Mouse (Mus musculus): ENCODE results near the gene Izumo1r.

The Izumo1r gene

DNA sequence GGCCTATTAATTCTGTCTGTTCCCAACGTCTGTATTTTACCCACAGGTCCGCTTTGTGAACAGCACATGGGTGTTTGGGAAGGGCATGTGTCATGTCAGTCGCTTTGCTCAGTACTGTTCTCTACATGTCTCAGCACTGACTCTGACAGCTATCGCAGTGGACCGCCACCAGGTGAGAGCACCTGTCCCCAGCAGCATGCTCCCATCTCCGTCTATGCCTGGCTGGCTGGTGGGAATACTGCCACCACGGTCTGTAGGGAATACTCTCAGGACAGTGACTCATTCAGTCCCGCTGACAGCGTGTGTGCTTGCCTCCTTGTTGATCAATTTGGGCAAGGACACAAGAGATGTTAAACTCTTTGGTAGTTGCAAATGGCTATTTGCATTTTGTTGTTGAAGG, 39.0 kb downstream of the Izumo1r start:
- DNase-seq: no peak

DNA sequence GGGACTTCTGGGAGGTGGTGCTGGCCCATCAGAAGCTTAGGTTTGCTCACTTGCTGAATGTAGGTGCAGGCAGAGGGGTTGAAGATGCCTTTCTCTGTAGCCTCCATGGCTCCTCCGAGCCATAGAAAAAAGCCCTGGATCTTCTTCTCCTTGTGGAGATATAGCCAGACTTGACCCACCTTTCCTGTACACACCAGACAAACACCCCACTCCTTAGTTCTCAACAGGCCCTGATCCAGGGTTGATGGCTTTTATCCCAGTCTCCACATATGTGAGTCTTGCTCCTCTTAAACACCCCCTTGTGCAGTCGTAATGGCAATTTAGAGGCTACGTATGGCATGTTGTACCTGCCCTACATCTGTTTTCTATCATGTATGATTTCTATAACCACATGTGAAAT, 40.6 kb downstream of the Izumo1r start:
- DNase-seq: no peak

DNA sequence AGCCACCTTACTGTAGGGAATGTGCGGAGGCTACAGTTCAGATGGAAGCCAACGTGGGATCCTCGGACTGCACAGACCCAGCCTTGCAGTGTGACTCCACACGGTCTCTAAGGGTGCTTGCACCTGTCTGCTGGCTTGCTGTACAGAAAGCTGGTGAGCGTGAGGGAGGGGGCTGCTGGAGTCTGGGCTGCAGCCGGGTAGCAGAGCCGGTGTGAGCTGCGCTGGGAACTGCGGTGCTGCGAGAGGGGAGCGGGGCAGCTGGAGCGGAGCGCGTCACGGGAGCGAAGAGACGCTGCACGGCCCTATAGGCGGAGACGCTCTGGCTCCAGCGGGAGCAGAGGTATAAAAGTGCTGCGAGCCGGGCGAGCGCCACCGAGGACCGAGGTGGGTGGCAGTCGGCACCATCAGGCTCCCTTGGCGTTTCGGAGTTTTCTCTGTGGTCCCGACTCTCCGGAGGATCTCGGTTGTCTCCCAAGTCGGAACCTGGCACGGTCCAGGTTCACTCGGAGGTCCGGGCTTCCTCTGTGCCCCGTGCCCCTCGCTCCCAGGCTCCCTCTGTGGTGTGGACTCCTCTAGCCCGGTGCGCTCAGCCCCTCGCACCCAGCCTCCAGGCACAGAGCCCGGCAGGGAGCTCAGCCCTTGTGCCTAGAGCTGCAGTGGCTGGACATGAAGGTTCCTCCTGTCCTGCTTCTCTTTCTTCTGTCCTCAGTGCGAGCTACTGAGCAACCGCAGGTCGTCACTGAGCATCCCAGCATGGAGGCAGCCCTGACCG, 43.7 kb downstream of the Izumo1r start, which contains the start of gene Gpr83:
TSS of gene Gpr83 (plus strand) at position 343 of the 772 bp plus-strand sequence.
- peak; percentile 14 for DNase-seq

DNA sequence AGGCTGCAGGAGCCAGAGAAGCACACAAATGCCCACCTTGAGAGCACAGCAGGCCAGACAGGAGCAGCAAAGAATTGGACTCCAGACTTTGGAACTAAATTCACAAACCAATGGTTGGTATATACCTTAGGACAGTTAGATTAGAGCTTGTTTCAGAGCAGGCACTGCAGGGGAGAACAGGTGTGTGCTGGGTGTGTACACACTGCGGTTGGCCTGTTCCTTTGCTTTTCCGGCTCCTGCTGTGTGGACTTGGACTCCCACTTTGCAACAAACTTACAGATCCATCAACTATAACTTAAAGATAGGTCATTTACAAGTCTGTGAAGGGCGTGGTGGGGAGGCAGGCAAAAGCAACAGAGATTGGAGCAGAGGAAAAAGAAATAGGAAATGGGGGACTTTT, 45.0 kb downstream of the Izumo1r start:
- DNase-seq: no peak

DNA sequence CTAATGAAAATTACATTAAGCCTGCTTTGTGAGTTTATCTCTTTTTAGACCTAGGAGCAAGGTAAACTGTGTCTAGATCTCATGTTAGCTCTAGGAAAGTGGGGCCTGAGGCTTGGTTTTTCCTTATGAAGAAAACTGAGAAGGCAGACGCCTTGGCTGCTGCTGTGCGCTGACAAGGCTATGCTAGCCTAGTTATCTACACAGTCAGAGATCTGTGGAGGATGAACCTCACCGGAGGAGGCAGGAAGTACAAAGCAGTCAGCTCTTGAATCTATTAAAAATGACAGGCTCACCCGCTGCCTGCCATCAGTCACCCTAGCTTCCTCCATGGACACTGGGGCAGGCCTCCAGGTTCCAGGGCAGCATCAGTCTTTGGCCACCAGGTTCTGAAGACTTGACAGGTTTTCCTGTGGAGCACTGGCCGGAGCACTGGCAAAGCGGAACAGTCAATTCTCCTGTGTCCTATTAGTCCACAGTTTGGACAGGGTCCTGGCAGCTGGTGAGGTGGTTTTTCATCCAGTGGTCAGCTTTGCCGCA, 45.5 kb downstream of the Izumo1r start:
- peak; percentile 29 for DNase-seq

DNA sequence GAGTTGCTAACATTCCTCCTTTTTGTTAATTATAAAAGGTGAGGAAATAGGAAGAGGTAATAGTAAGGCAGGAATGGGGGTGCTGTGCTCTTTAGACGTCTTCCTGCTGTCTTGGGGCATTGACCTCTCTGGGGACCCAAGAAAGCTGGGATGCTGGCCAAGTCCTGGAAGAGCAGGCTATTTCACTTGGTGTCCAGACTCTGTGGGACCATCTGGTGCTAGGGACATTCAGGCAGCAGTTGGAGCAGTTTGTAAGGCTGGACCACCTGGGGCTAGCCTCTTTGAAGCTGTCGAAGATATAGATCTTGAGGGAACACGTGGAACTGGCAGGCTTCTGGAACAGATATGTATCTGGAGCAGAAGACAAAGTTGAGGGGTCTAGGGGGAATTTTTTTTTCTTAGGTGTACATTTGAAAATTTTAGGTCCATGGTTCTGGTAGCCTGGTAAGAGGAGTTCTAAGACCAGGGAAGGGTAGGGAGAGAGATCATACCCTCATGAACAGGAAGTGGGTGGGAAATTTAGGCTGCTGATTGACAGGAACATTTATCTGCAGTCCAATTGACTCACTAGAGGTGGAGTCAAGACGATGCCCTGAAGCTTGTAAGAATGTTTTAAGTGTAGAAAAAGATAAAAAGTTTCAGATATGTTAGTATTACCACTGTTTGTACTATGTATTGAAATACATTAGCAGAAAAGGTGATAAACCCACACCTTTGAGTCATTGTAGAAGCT, 46.7 kb downstream of the Izumo1r start:
- DNase-seq: no peak

DNA sequence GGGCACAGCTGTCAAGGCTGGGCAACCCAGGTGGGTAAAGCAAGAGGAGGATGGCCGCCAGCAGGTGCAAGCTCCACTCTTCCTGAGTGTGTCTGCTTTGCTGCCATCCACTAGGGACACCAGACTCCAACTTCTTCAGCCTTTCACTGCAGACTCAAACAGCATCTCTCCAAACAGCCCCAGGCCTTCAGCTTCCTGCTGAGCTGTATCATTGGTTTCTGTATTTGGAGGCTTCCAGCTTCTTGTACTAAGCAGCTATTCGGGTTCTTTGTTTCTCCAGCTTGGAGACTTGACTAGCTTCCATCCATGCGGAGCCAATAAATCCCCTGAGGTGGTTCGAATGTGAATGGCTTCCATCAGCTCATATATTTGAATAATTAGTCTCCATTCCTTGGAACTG, 49.2 kb downstream of the Izumo1r start:
- no peak for DNase-seq

DNA sequence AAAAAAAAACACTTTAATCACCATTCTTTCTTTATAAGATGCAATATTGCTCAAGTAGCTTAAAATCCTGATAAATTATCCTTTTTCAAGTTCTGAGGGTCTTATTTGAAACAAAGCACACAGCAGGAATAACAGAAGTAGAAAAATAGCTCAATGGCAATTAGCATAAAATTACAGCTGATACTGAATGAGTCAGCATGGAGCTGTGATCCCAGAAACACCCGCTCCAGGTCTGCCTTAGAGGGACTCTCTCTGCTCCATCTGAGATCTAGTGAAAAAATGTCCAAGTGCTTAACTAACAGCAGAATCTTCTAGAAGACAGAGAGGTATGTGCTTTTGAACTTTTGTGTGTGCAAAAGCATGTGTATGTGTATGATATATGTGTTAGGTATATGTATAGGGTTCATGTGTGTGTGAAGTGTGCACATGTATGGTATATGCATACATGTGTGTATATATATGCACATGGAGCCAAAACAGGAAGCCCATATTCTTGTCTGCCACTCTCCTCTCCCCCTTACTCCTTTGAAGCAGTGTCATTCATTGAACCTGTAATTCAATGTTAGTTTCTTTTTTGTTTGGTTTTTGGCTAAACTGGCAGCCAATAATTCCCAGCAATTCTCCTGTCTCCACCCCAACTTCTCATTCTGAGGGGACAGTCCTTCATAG, 55.3 kb downstream of the Izumo1r start:
- DNase-seq: no peak

DNA sequence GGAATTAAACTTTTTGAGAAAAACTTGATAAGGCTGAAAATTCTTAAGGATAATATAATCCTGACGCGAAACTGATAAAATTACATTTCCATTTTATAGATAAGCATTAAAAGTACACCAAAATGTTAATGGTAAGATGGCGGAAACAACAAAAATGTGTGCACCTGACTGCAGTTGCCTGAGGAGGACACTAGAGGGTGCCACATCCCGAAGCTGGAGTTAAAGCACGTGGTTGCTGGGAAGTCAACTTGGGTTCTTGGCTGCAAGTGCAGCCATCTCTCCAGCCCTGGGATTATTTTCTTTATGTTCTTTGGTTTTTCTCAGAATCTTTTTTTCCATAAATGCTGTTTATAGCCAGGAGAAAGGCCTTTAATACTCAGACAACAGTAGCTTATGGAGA, 57.3 kb downstream of the Izumo1r start:
- DNase-seq: no peak

DNA sequence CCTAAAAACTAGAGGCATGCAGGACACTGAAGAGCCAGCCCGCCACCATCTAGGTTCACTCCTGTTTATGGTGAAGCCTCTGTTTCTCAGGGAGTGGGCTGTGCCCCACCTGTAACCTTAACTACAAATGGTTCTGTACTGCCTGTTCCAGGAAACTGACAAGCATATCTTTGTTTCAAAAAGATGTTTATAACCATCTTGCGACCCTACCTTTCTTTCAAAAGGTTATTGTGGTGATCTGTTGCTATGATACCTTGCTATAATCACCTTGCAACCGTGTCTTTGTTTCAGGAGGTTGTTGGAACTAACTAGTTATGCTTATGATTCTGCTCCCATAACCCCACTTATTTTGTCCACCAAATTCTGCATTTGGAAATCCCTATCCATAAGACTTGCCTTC, 59.8 kb downstream of the Izumo1r start:
- DNase-seq: no peak

DNA sequence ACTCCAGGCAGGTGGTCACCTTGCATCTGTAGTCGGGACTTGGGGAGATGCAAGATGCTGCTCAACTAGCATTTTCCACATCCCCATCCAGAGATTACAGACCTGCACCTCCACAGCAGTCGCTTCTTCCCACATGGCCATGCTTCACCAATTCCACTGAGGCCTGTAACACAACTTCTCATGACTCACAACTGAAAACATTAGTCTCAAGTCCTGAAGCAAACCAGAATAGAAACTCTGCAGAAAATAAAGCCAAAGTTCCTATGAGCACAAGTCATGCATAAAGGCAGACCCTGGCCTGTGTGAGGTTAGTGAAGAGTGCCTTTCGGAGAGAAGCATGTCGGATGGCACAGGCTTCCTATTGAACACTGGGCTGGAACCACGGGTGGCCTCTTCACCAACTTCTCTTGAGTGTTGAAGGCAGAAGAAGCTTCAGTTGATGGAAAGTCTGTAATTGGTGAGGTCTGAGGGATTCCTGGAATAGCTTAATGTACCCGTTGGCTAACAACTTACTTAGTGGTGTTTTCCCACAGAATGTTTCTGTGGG, 60.4 kb downstream of the Izumo1r start:
- DNase-seq: no peak

DNA sequence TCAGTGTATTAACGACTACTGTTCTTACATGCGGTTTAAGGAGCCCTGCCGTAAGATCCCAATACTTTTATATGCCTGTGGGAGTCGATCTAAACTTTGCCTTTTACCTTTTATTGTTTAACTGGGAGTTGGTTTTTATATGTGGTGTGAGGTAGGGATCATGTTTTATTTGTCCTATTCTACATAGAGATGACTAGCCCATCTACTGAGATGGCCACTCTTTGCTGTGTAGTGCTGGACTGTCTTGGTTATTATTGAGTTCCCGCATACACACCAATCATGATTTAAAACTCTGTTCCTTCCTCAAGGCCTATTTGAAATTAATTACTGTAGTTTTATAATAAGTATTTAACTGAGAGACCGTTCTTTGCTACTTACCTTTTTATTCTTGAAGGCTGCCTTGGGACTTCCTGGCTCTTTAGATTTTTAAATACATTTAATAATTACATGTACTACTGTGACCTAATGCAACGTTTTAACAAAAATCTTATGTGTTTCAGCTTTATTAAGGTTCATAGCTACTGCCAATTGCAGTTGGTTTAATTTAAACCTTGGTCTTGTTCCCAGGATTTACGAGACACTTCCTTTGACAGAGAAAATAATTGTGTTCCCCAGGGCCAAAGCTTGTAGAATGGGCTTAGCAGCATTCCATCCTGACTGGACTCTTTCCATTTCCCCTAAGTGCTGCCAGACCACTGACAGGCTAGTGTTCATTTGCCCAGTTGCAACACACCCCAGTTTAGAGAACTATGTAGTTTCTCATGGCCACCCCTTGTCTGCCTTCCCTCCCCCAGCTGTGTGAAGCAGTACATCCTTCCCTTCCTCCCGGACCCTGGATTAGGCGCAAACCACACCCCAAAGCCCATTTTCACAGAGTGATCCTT, 61.6 kb downstream of the Izumo1r start:
- DNase-seq: peak; percentile 67

DNA sequence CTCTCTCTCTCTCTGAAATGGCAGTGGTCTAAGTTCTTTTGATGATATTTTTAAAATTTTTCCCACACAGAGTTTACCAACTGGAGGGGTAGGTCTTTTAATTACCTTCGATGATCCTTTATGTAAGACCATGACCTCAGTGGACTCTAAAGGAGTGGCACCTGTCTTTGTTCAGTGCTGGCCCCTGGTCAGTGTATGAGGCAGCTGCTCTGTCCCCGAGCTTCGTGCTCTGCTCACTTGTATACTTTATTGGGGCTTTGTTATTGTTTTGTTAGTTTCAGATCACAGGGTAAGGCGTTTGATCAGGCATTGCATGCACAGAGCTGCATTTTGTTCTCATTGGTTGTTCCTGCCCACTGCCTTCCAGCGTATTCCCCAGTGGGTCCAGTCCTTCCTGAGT, 63.8 kb downstream of the Izumo1r start:
- no peak for DNase-seq

DNA sequence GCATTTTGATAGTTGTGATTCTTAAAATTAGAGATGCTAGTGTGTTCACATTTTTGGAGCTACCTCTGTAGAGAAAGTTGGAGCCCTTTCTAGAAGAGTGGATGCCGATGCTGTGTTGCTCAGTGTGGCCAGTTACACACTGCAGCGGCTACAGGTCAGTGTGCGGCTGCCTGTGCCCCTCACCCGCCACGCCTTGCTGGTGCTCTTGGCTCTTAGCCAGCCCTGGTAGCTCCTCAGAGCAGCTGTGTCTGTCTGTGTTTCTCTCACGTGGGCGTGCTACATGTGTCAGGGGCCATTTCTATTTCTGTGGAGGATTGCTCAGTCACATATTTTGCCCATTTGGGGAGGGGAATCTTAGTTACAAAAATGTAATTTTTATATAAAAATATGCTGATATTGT, 64.2 kb downstream of the Izumo1r start:
- peak; percentile 36 for DNase-seq
